Mouse (Mus musculus): Measurements from ENCODE around the gene Slc27a5.

- TF ChIP-seq GABPA (IDR thresholded peaks at IDR 0.05; ENCODE audit: low read depth, low read length), result no peak
- no peak for TF ChIP-seq EP300 (IDR thresholded peaks at IDR 0.05; ENCODE audit: low read depth in 1 of 2, low read length in 2 of 2)
- TF ChIP-seq MAFK (IDR thresholded peaks at IDR 0.05; ENCODE audit: borderline replicate concordance, low read depth, low read length), result no peak
- TF ChIP-seq POLR2A (IDR thresholded peaks at IDR 0.05; ENCODE audit: control insufficient read depth in 1 of 2, insufficient read depth in 1 of 2, low read depth in 1 of 2, low read length in 2 of 2, poor library complexity in 1 of 2), result no peak
- no peak for TF ChIP-seq POLR2AphosphoS2 (IDR thresholded peaks at IDR 0.05; ENCODE audit: low read length)
- TF ChIP-seq CTCF (IDR thresholded peaks at IDR 0.05 in 2 of 3, conservative IDR thresholded peaks at IDR 0.05 in 1 of 3; ENCODE audit: control insufficient read depth in 1 of 3, insufficient read depth in 1 of 3, low read depth in 2 of 3, low read length in 3 of 3, poor library complexity in 1 of 3, severe bottlenecking in 1 of 3), result no peak
These were observed 2.1 kb downstream of the Slc27a5 start for GRCm38 (mm10) chr7:12995862-12996261.

Measured in MEL (cell line).